Mouse (Mus musculus) neutrophil, adult 5-6 weeks (primary cell): ENCODE results near the gene Cbr1. TPM values are rescaled to one million over a fixed set of nuclear protein-coding genes. Genes with fewer than 3 reads are reported as not detected.

ENCODE experiments used
- ATAC-seq: fragments of 151-379, 151-347 bp; 2 replicates; pipeline ENCODE4 v1.8.0; 2017; ENCODE audit warnings: mild to moderate bottlenecking, moderate TSS enrichment; ENCODE audit not compliant: insufficient number of reproducible peaks, poor library complexity, low FRiP score, severe bottlenecking; ENCODE audit errors: extremely low read depth
- total RNA-seq: library from RNA; stranded (forward); fragments of 200-1000 nt; gene quantifications from 2 replicates; pipeline ENCODE4 v1.2.3, GENCODE M21; 2017

The Cbr1 gene
- total RNA-seq: 11.8 and 14.1 TPM in 2 replicates

- ATAC-seq: no peak
Observed at GRCm38 (mm10) chr16:93605553-93605952, at the start of gene Cbr1. Cbr1 (plus strand) TSS chr16:93605853.

DNA sequence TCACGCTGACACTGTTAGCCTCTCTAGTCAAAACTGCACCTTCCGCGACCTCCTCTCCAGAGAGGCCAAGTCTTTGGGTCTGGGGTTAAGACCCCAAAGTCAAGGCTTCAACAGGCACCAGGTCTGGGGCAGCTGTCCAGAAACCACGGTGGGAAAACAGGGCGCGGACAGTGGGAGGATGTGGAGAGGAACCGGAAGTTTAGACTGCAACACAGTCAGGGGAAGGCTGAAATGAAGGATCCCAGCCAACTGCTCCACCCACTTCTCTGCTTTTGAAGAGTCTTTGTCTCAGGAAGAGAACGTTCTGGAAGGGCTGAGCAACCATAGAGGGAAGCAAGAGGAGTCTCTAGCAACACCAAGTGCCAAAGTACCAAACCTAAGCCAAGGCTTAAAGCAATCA lies 48.0 kb upstream of the Cbr1 start:
- ATAC-seq: no peak

DNA sequence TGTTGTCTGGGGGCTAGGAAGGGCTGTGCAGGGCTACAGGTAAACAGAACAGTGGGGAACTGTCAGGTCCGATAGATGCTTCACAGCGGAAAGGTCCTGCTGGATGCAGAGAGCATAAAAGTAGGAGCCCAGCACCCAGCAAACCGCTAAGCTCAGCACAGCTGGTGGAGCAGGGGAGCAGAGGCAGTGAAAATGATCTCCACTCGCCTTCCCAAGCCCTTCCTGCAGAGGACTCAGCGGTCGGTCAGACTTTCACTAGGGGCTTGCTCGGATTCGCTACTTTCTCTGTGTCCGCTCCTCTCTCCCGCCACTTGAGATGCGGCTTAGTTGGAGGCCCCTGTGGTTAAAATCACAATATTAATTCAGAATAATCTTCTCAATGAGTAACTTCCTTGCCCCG lies 47.2 kb upstream of the Cbr1 start:
- ATAC-seq: no peak

GRCm38 (mm10) chr16:93572383-93572782 lies 33.3 kb upstream of the Cbr1 start:
- no peak; the same call in 1 of the 2 replicates for ATAC-seq

GRCm38 (mm10) chr16:93573434-93573833 lies 32.2 kb upstream of the Cbr1 start:
- no peak for ATAC-seq

- ATAC-seq: no peak
Observed at GRCm38 (mm10) chr16:93574521-93575191, 31.0 kb upstream of the Cbr1 start.

DNA sequence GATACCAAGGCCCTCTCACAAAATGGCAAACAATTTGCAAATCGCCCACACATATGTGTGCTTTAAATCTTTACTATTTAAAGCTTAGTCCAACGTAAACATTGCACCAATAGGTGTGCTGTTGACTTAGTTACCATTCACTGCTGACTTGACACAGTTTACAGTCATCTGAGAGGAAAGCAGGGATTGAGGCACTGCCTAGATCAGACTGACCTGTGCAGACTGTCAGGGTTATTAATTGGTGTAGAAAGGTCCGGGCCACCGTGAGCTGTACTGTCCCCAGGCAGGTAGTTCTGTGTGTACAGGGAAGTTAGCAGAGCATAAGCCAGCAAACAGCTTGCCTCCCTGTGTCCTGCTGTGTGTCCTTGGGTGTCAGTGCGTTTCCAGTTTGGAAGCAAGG lies 30.1 kb upstream of the Cbr1 start:
- ATAC-seq: no peak

- peak; percentile 49; the same call in 1 of the 2 replicates for ATAC-seq
Observed at GRCm38 (mm10) chr16:93576412-93577082, 29.1 kb upstream of the Cbr1 start.

DNA sequence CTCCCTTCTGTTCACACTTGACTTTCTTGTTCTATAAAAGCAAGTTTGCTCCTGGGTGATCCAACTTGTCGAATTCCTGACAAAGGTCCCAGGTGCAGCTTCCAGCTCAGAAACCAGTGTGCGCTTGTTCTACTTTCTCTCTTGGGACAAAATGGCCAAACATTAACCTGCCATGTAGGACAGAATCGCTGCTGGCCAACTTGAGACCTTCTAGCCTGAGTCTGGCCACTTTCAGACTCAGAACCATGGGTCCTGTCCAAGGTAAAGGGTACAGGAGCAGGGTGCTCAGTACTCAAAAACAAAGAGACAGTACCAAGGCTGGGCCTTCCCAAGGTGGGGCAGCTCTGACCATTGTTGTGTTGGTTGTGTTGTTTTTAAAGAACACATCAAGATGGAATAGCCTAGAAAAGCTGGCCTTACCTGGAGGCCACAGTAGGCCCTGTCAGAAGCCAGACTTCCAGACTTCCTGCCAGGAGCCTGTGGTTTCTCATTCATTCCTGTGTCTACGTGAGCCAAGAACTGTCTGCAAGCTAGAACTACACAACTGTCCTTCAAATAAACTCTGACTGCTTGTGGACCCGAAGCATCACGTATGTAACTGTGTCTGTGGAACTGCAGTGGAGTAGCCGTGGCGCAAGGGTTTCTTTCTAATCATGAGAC lies 27.2 kb upstream of the Cbr1 start:
- ATAC-seq: no peak

DNA sequence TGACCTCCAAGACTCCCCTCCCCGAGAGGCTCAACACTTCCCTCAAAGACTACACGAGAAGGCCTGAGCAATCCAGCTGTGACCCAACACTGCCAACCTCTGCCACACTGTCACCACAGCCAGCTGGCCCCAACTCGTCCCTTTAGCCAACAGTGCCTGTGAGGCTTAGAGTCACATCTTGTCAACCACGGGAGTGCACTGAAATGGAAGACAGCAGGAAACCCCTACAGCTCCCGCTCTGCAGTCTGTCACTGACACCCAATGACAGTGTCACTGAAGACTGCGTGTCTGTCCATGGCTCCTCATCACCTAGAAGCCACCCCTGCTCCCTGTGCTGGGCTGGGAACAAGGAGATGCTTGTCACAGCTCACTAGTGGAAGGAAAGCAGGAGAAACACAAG lies 24.5 kb upstream of the Cbr1 start:
- no peak for ATAC-seq

DNA sequence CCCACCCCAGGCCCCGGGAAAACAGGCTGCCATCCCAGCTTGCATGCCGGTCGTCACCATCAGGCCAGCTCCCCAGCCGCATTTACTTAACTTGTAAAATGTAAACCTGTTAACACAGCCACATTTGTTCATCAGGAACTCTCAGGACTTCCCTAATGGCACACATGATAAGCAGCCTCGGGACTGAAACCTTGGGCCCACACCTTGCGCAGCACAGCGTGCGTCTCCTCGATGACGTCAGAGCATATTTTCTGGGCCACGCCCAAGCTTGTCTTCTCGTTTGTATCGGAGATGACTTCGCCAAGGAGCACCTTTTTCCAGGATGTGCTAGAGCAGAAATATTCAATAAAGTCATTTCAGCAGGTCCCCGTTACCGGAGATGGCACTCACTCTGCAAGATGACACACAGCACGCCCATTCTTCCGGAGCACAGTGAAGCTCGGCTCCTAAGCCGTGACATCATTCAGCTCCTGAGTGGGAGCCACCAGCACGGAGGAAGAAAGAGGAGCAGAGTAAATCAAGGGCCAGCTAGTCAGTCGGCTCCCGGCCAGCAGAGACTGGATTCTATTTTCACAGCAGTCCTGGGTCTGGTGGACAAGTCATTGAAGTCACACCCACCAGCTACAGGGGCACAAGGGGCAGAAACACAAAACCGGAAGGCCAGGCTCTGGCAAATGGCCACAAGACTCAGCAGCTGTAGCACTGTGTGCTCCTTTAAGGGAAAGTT lies 20.5 kb upstream of the Cbr1 start:
- no peak for ATAC-seq

DNA sequence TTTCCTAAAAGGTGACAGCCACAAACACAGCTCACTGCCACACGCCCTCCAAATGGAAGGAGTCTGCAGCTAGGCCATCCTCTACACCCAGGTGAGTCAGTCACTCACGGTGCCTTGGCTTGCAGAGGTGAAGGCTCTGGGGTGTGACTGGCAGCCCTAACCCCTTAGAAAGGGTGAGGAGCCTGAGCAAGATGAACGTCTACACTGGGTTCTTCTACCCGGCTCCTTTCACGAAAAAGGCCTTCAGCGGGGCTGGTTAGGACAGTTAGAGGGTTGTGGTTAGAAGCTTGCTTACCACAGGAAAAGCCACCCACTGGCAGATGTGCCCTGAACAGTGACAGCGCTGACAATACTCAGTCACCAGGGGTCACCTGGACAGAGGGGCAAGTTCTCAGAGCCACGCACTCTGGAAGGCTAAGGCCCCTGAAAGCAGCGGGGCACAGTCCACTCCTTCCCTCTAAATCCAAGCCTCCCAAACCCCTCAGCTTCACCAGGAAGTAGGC lies 19.9 kb upstream of the Cbr1 start:
- no peak for ATAC-seq

DNA sequence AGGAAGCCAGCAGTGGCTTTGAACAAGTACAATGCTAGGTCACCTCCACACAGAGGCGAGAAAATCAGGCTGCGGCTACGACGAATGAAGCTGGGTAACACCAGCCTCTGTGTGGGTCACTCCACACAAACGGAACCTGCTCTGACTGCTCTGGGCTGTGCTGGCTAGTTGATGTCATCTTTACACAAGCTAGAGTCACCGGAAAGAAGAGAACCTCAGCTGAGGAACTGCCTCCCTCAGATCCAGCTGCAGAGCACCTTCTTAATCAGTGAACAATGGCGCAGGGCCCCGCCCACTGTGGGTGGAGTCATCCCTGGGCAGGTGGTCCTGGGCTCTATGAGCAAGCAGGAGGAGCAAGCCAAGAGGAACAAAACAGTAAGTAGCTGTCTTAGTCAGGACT lies 19.3 kb upstream of the Cbr1 start:
- ATAC-seq: peak; percentile 49; the same call in 1 of the 2 replicates

- no peak for ATAC-seq
Observed at GRCm38 (mm10) chr16:93588281-93588680, 17.4 kb upstream of the Cbr1 start.

DNA sequence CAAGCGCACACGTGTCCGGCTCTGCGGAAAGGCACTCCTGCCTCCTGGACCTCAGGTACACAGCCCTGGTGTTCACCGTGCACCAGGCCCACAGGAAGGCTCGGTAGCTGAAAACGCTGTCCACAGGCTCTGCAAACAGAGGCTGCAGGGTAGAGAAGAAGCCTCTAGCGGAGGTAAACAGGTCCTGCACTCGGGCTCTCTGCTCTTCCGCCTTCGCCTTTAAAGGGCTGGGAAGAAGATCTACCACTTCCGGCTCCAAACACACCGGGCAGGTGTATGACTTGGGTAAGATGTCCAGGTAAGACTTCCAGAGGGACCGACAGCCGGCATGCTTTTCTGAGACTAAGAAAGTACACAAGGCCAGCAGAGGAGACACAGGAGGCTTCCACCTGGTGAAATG lies 14.7 kb upstream of the Cbr1 start:
- ATAC-seq: no peak

DNA sequence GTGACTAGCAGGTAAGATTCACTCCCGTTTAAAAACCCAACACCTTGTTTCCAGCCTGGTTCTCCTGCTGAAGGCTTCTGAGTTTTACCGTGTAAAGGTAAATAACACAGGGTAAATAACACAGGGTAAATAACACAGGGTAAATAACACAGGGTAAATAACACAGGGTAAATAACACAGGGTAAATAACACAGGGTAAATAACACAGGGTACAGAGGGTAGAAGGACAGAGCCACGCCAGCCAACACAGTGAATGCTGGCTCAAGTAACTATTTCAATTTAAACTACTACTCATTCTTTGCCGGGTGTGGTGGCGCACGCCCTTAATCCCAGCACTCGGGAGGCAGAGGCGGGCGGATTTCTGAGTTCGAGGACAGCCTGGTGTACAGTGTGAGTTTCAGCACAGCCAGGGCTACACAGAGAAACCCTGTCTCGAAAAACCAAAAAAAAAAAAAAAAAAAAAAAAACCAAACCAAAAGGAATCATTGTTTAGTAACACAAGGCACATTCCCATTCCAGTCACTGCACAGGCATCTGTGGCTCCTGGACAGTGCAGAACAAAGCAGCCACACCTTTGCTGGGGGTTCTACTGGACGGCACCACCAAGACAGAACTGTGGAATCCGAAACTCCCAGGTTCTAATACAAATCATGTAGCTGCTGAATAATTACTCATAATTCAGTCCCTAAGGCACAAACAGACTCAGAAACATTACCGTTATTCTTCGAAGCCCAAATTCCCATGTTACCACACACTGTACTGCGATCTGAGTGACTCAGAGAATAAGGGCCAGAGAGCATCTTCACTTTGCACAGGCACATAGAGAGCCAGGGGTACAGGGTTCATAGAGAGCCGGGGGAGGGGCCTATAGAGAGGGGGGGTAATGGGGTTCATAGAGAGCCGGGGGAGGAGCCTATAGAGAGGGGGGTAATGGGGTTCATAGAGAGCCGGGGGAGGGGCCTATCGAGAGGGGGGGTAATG lies 13.9 kb upstream of the Cbr1 start:
- ATAC-seq: no peak

DNA sequence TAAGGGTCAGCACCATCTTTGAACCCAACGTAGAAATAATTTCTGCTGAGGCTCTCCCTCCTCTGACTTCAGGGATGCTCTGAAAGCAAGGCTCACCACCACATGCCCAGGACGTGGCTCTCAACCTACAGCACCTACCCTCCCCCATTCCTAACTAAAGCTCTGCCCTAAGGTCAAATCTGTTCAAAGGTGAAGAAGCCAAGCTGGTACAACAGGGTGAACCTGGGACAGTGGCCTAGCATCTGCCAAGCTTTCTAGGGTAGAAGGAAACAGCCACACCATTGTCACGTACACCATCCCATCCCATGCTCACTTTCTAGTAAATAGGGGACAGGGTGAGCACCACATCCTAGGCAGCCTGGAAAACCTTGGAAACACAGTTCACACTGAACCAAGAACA lies 12.9 kb upstream of the Cbr1 start:
- ATAC-seq: no peak

DNA sequence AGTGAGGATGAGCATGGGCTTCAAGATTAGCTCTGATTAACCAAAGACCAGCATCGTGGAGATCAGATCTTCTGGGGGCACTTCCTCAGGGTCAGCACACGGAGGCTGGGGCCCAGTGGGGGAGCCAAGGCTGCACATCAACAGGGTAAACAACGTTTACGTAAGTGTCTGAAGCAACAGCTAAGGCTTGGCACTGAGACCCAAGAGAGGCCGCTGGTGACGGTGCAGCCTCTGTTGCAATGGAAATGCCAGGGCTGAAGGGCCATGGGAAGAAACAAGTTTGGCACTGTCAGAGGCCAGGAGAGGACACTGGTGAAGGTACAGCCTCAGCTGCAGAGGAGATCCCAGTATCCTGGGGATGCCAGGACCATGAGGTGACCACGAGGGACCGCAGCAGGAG lies 12.2 kb upstream of the Cbr1 start:
- ATAC-seq: no peak
